In the genomic region with DNA sequence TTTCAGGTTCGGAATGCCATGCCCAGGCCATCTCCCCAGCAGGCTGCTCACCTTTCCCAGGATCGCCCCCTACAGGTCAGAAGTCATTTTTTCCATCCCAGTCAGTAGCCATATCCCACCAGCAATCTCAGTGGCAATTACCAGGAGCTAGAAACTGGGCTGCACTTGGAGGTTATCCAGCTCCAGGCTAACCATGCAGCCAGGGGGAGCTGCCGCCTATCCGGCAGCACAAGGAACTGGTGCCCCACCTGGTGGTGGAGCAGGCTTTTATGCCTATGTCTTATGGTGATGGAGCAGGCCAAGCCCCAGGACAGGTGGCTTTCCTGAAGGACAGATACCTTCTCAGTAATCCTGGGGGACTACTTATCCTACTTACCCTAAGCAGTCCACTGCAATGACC, we compare ENCODE assay signal across 8 mouse cellular contexts. TPM values are rescaled to one million over a fixed set of nuclear protein-coding genes. Genes with fewer than 3 reads are reported as not detected.
DNase-seq lines count a peak whose midpoint lies in the region; ATAC-seq and TF ChIP-seq lines count a peak whose summit lies in the region.

No protein-coding gene starts in this region.

- no peaks in the 10 kb centered on the region for H3K36me3 ChIP-seq in hindbrain, embryonic 14.5 days (replicated peaks; ENCODE audit: control insufficient read depth, insufficient read depth)
- no peaks in the 10 kb centered on the region for H3K36me3 ChIP-seq in hindbrain, embryonic 16.5 days (ENCODE audit: control insufficient read depth, insufficient read depth, low read length)
- no peaks in the 10 kb centered on the region for H3K36me3 ChIP-seq in intestine, embryonic 15.5 days
- no peaks in the 10 kb centered on the region for H3K36me3 ChIP-seq in liver, embryonic 13.5 days
- H3K36me3 ChIP-seq in splenic B cell, adult 2 months (ENCODE audit: control insufficient read depth, insufficient read depth, low read length, poor library complexity, severe bottlenecking), result no peaks in the 10 kb centered on the region

- H3K4me2 ChIP-seq in hindbrain, embryonic 14.5 days (replicated peaks), result no peak overlapping the region
- no peak overlapping the region for H3K4me2 ChIP-seq in hindbrain, embryonic 16.5 days (ENCODE audit: low read length)
- H3K4me2 ChIP-seq in intestine, embryonic 15.5 days (replicated peaks), result no peak overlapping the region
- no peak overlapping the region for H3K4me2 ChIP-seq in liver, embryonic 13.5 days

- no peaks in the 10 kb centered on the region for H3K27me3 ChIP-seq in hindbrain, embryonic 14.5 days (ENCODE audit: control insufficient read depth, insufficient read depth, low read length)
- no peaks in the 10 kb centered on the region for H3K27me3 ChIP-seq in hindbrain, embryonic 16.5 days (replicated peaks; ENCODE audit: control insufficient read depth, insufficient read depth, low read length)
- no peaks in the 10 kb centered on the region for H3K27me3 ChIP-seq in Patski
- no peaks in the 10 kb centered on the region for H3K27me3 ChIP-seq in intestine, embryonic 15.5 days (replicated peaks)
- H3K27me3 ChIP-seq in liver, embryonic 13.5 days, result no peaks in the 10 kb centered on the region
- no peaks in the 10 kb centered on the region for H3K27me3 ChIP-seq in splenic B cell, adult 2 months (ENCODE audit: control insufficient read depth, insufficient read depth, low read length, poor library complexity, severe bottlenecking)

- no peaks in the 10 kb centered on the region for H3K9me3 ChIP-seq in hindbrain, embryonic 14.5 days (ENCODE audit: control insufficient read depth, low read length)
- H3K9me3 ChIP-seq in hindbrain, embryonic 16.5 days (ENCODE audit: control insufficient read depth, low read length), result no peaks in the 10 kb centered on the region
- H3K9me3 ChIP-seq in intestine, embryonic 15.5 days, result no peaks in the 10 kb centered on the region
- H3K9me3 ChIP-seq in liver, embryonic 13.5 days (replicated peaks), result no peaks in the 10 kb centered on the region

- 30% methylated on average over 4 of the region's 4 CpGs for WGBS in hindbrain, embryonic 14.5 days
- 22% methylated on average over 4 of the region's 4 CpGs for whole genome bisulfite sequencing in hindbrain, embryonic 16.5 days
- 33% methylated on average over 4 of the region's 4 CpGs for WGBS in intestine, embryonic 15.5 days
- WGBS in liver, embryonic 13.5 days (ENCODE audit: insufficient replicate concordance), result 34% methylated on average over 4 of the region's 4 CpGs

- H3K4me3 ChIP-seq in hindbrain, embryonic 14.5 days (replicated peaks; ENCODE audit: low read length), result no peak overlapping the region
- no peak overlapping the region for H3K4me3 ChIP-seq in hindbrain, embryonic 16.5 days (ENCODE audit: low read length)
- H3K4me3 ChIP-seq in intestine, embryonic 15.5 days (replicated peaks), result no peak overlapping the region
- no peak overlapping the region for H3K4me3 ChIP-seq in liver, embryonic 13.5 days (replicated peaks)

- CTCF ChIA-PET in Patski (lab: Charles Lee), result interaction anchor here (0.9 to 5.0 kb wide), 2 partner anchors 9 to 304 kb away, joined by 3 to 24 read pairs; no protein-coding TSS in a partner anchor

- peak; percentile 82 for TF ChIP-seq CTCF in Patski (IDR thresholded peaks at IDR 0.05)

- DNase-seq in hindbrain, embryonic 14.5 days (ENCODE audit: low spot score), result peak; percentile 55
- DNase-seq in Patski (ENCODE audit: low read depth, low spot score), result no peak
- peak; percentile 25 to 31 for DNase-seq in cerebellum, postnatal 36 days
- peak; percentile 38 for DNase-seq in liver, embryonic 13.5 days
- DNase-seq in splenic B cell, adult 2 months (ENCODE audit: low read depth, low spot score), result peak; percentile 2
- DNase-seq in spleen, postnatal 14 days (ENCODE audit: low spot score in 2 of 2), result no peak

- H3K9ac ChIP-seq in hindbrain, embryonic 14.5 days, result no peak overlapping the region
- no peak overlapping the region for H3K9ac ChIP-seq in hindbrain, embryonic 16.5 days (ENCODE audit: low read depth, low read length)
- no peak overlapping the region for H3K9ac ChIP-seq in intestine, embryonic 15.5 days
- H3K9ac ChIP-seq in liver, embryonic 13.5 days, result no peak overlapping the region

- POLR2A ChIA-PET in Patski (lab: Charles Lee), result no interaction called here

- ATAC-seq in hindbrain, embryonic 14.5 days (ENCODE audit: low FRiP score), result no peak
- no peak for ATAC-seq in hindbrain, embryonic 16.5 days
- no peak for ATAC-seq in Patski
- ATAC-seq in intestine, embryonic 15.5 days, result 0 out of 2 replicates have a peak, but pooled peaks have one; percentile 20
- no peak for ATAC-seq in liver, embryonic 13.5 days (ENCODE audit: low read depth)

- no peak overlapping the region for H3K27ac ChIP-seq in hindbrain, embryonic 14.5 days
- H3K27ac ChIP-seq in hindbrain, embryonic 16.5 days (ENCODE audit: low read depth, low read length), result no peak overlapping the region
- no peak overlapping the region for H3K27ac ChIP-seq in intestine, embryonic 15.5 days
- H3K27ac ChIP-seq in liver, embryonic 13.5 days, result no peak overlapping the region

- H3K4me1 ChIP-seq in hindbrain, embryonic 14.5 days (replicated peaks; ENCODE audit: control insufficient read depth, insufficient read depth, low read length), result no peaks in the 10 kb centered on the region
- no peaks in the 10 kb centered on the region for H3K4me1 ChIP-seq in hindbrain, embryonic 16.5 days (ENCODE audit: control insufficient read depth, insufficient read depth, low read depth, low read length)
- H3K4me1 ChIP-seq in intestine, embryonic 15.5 days (replicated peaks), result 0 out of 2 replicates have a peak, but pooled peaks cover 5% of the 10 kb centered on the region
- H3K4me1 ChIP-seq in liver, embryonic 13.5 days (replicated peaks), result peaks cover 16% of the 10 kb centered on the region

- in situ Hi-C loops in Patski (cut with MboI; ENCODE audit: low pct_unique_long_range_greater_than_20kb), result no loop called here

RNA-seq across cellular contexts. Expression of a gene that starts 26.3 kb away (rescaled TPM):
- polyA plus RNA-seq in hindbrain, embryonic 14.5 days (2014; fragmentation: Nextera tagmentation; extraction: Ambion mirVana), result 4.1 and 6.4 TPM in 2 replicates
- 4.5 and 6.4 TPM in 2 replicates for polyA plus RNA-seq in hindbrain, embryonic 16.5 days (2015; fragmentation: Nextera tagmentation; extraction: Ambion mirVana)
- 1.8 TPM for polyA plus RNA-seq in Patski (2021)
- polyA plus RNA-seq in intestine, embryonic 15.5 days (2015; fragmentation: Nextera tagmentation; extraction: Ambion mirVana), result 23.2 and 25.8 TPM in 2 replicates
- polyA plus RNA-seq in liver, embryonic 13.5 days (2015; fragmentation: Nextera tagmentation; extraction: Ambion mirVana), result 1.2 TPM in 2 replicates

Comparison
In these comparisons a context has a peak if more than half of its experiments do, and no peak if none do; other contexts are left out.
1. DNase-seq: peak in hindbrain, embryonic 14.5 days (single experiment), cerebellum, postnatal 36 days (2 of 2), liver, embryonic 13.5 days (single experiment) and splenic B cell, adult 2 months (single experiment); none in Patski (single experiment) and spleen, postnatal 14 days (0 of 2).